Mouse (Mus musculus): ENCODE measurements around the gene Gm13124.
"Not testable (repeated sequence)": the region's sequence is repeated elsewhere in the genome, so short reads cannot be mapped to it uniquely, and the experiment has no call there.

Gene Gm13124

DNA sequence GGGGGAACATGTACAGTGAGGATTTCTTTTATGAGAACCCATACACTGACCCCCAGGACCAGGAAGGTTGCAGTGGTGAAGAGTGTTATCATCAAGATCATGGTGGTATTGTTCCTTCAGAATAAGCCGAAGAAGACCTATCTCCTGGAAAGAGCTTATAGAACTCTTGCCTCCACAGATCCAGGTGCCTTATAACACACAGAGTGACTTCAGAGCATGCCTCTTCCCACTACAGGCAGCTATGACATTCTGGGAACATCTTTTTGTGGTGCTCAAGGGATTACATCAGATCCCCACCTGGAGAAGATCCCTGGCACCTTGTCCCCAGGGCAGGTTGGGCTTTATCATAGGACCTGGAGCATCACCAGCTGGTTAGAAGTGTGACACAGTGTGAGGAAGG is at the start of gene Gm13124:
TSS of gene Gm13124 (minus strand) at position 101 of the 400 bp plus-strand sequence.
- DNase-seq (ENCODE audit: low read depth in 1 of 2, low spot score in 2 of 2): no peak

DNA sequence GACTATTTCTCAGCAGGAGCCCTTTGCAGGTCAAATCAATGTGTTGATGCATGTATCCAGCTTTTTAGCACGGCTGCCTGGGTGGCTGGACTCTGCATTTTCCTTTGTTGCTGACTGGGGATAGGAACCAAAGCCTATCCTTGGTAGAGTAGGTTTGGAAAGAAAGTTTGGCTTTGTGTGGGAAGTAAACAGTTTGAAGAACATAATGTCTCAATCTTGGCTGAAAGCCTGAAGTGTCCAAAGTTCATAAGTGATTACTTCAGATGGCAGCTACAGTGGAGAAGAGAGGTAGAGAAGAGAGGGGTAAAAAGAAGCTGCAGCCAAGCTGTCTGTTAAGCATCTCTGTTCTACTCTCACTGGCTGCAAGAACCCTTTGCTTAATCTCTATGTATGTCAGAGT is 49.7 kb upstream of the Gm13124 start:
- DNase-seq (ENCODE audit: low read depth in 1 of 2, low spot score in 2 of 2): no peak

DNA sequence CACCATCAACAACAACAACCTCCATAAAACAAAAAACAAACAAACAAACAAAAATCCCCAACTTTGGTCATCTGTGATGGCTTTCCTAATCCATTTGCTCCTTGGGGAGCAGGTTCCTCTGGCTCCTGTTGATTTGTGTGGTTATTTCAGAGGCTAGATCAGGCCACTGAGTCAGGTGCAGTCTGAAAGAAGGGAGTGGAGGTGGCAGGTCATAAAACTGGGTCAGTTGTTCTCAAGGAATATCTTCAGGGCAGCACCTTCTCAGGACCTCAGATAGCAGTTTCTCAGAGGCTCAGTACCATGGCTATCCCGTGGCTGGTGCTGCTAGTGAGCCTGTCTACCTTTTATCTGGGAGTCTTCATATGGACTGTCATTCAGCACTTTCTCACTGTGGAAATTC is 48.5 kb upstream of the Gm13124 start, which contains the start of gene Aadacl4:
TSS of gene Aadacl4 (plus strand) at position 301 of the 400 bp plus-strand sequence.
- DNase-seq (ENCODE audit: low read depth in 1 of 2, low spot score in 2 of 2): no peak

DNA sequence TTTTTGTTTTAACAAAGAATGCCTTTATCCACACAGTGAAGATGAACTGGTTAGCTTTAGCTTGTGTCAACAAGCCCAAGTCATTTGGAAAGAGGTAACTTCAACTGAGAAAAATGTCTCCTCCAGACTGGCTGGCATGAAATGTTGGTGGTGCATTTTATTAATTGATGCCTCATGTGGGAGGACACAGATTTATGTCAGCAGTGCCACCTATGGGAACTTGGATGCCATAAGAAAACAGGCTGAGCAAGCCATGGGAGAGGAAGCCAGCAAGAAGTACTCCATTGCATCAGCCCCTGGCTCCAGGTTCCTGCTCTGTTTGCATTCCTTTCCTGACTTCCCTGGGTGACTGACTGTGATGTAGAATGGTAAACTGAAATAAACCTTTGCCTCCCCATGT is 27.9 kb upstream of the Gm13124 start:
- no peak for DNase-seq (ENCODE audit: low read depth in 1 of 2, low spot score in 2 of 2)

DNA sequence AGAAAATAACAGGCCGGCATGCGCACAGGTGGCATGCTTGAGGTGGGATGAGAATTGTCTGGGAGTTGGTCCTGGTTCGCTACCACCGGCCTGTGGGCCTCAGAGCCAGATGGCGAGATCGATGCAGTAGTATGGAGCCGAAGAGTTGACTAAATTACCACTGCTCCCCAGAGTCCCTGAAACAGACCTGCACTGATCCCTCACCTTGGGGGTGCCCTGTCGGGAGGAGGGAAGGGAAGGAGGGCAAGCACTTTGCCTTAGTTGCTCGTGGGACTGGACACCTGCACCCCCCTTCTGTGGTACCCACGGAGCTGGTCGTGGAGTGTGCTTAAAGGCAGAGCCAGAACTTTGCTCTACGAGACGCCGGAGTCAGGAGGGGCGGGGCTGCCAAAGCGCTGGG is 21.3 kb upstream of the Gm13124 start:
- DNase-seq (ENCODE audit: low read depth in 1 of 2, low spot score in 2 of 2): not testable (repeated sequence)

DNA sequence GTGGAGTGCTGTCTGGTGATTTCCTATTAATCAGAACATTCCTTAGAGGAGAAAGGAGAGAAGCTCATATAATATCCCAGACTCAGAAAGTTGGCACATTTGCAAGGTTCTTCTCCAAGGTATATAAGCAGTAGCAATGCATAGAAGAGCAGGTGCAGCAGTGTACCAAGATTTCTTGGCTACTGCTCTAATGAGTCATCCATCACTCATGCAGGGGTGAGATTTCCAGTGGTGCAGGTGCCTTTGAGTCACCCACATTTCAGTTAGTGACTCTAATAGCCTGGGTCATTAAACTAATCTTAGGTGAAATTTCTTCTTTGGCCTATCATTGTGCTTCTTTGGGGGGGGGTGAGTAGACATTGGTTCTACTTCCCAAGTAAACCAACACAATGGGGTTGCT is 2.8 kb upstream of the Gm13124 start:
- DNase-seq (ENCODE audit: low read depth in 1 of 2, low spot score in 2 of 2): no peak

DNA sequence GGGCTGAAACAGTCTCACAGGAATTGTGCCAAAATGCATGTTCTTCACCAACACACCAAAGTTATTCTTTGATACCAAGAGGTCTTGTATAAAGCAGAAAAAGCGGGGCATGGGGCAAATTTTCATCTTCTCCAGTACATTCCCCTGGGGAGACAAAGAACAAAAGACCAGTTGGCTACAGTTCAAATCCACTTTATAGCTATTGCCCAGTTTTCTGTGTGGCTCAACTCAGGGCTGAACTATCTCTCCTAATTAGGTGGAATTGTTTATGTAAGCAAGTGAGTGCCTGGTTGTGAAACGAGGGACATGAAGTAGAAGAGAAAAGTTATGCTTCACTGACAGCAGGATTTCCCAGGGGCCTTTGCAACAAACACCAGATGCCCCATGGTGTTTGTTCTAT is 3.7 kb downstream of the Gm13124 start:
- no peak for DNase-seq (ENCODE audit: low read depth in 1 of 2, low spot score in 2 of 2)

DNA sequence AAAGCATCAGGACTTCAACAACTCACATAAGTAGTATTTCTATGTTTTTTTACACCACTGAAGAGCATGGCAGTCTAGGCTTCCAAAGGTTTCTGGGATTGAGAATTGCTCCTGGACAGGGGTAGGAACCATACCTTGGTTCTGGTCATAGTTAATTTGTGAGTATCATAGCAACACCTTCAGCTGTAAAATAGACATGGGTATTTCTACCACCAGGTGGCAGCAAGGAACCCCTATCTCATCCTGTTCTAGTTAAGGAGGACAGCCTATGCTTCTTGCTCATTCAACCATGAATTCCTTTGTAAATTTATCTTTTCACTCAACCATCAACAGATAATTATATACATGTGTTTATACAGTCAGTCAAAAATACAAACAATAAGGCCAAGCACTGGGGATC is 5.1 kb downstream of the Gm13124 start:
- no peak for DNase-seq (ENCODE audit: low read depth in 1 of 2, low spot score in 2 of 2)

DNA sequence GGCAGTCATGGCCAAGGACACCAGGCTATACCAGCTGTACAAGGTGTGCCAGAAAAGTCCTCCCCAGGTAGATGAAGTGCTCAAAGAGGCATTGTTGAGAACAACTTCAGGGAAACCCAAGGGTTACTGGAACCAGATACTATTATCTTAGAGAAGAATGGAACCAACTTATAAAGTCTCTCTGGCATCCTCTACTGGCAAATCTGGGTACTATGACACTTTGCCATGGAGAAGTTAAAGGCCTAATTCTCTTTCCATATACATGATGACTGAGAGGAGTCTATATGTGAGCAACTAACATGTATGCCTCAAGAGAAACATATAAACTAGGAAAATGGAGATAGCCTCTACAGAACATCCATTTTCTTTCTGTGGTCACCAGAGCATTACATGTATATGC is 13.8 kb downstream of the Gm13124 start:
- DNase-seq (ENCODE audit: low read depth in 1 of 2, low spot score in 2 of 2): no peak

DNA sequence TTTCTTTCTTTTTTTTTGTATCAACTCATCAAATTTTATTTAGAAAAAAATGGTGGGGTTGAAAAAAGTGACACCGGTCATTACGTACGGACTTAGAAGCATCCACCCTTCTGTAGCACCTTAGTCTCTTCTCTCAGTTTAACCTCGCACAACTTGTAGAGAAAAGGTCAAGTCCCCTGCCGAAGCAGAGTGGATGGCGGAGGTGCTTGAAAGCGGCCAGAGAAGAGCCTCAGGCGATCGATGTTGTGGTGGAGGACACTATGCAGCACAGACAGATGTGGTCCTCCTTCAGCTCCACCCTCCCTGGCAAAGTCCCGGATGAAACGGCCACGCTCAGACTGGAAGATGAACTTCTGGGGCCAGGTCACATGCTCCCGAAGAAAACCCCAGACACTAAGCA is 19.6 kb downstream of the Gm13124 start:
- not testable (repeated sequence) for DNase-seq (ENCODE audit: low read depth in 1 of 2, low spot score in 2 of 2)

DNA sequence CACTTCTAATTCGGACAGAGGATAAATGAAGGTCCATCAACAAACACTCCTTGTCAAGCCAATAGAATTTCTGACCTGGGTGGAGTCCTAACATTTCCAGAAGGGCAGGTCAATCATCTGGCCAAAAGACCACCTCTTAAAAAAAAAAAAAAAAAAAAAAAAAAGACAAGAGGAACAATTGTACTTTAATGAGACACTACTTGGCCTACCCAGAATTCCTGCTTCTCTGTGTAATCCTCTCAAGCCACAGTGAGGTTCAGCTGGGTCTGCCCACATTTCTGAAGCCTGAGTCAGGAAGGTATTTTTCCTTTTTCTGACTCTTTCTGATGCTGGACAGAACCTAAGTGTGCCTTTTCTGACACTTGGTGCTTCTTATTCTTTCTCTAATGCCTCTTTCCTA is 20.2 kb downstream of the Gm13124 start:
- no peak for DNase-seq (ENCODE audit: low read depth in 1 of 2, low spot score in 2 of 2)

DNA sequence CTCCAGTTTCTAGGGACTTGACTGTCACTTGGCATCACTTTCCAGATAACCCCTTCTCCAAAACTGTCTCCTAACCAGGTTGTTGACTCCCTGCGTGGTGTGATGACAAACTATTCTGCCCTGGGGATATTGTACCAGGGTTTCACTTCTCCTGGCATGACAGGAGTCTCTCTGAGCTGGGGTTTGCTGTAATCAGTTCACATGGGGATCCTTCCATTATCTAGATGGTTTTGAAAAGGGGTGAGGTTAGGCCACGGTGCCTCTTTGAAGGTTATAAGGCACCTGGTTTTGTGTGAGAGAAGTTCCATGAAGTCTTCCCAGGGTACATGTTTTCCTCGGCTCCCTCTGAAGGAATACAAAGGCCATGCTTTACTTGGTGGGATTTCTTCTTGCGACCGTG is 45.4 kb downstream of the Gm13124 start, which contains the start of gene 9430007A20Rik:
TSS of gene 9430007A20Rik (plus strand) at position 301 of the 400 bp plus-strand sequence.
- DNase-seq (ENCODE audit: low read depth in 1 of 2, low spot score in 2 of 2): no peak

DNA sequence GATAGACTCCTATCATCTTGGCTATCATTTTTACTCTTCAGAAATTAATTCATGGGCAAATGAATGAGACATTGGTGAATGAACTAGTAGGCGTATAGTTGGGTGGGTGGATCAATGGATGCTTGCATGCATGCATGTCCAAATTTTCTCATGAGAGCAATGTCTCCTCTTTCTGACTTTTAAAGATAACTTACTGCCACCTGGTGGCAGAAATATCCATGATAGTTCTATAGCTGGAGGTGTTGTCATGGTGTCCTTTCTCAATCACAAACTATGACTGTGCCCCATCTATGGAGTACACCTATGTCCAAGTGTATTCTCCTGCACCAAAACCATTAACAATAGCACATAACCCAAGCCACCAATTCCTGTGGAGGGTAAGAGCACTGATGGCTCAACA is 58.4 kb downstream of the Gm13124 start:
- DNase-seq (ENCODE audit: low read depth in 1 of 2, low spot score in 2 of 2): no peak
